Mouse (Mus musculus): ENCODE measurements around the gene Angel1. TPM values are rescaled to one million over a fixed set of nuclear protein-coding genes. Genes with fewer than 3 reads are reported as not detected.

Gene Angel1
- 1 to 10 TPM in 1 of 2 experiments, under 1 TPM in 1; 0.85 to 1.3 TPM for total RNA-seq (2023)

DNA sequence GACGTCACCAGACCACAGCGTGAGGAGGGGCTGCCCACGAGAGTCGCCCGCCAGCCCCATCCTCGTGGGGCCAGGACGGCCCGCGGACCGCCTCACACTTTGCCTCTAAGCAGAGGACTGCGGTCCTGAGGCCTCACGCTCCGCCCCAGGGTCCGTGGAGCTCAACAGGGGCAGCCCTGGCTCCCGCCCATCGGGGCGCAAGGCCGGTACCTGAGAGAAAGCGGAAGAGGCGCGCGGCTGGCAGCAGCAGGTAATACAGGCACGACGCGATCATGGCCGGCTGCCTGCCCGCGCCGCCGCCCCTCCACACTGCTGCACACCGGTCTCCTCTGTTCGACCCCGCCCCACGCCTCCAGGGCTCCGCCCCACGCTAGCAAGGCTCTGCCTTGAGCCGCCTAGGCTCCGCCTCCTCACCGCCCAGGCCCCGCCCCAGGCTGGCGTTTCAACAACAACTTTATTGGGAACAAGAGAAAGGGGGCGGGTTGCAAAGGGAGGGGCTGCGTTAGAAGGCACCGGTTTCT lies at the start of gene Angel1:
TSS of gene Angel1 (minus strand) at position 341 of the 521 bp plus-strand sequence.

DNA sequence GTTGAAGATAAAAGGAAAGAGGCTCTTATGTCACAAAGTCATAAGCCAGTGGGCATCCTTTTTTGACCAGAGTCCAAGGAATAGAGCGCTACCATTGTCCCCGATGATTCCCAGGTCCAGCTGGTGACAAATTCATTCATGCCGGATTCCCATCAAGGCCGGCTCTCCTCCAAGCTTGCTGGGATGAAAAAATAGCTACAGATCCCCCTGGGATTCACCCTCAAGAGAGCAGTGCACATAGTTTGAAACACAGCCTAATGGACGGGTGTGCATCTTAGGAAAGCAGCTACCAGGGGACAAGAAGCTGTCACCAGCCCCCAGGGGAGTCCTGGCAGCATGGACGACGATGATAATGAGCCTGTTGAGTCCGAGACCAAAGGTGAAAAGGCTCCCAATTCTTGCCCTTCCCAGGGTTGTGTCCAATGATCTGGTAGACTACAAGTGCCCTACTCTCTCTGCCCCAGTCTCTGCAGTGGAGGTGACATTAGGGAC lies 8.1 kb upstream of the Angel1 start, which contains the start of gene Lrrc74a:
TSS of gene Lrrc74a (plus strand) at position 51 of the 492 bp plus-strand sequence.

DNA sequence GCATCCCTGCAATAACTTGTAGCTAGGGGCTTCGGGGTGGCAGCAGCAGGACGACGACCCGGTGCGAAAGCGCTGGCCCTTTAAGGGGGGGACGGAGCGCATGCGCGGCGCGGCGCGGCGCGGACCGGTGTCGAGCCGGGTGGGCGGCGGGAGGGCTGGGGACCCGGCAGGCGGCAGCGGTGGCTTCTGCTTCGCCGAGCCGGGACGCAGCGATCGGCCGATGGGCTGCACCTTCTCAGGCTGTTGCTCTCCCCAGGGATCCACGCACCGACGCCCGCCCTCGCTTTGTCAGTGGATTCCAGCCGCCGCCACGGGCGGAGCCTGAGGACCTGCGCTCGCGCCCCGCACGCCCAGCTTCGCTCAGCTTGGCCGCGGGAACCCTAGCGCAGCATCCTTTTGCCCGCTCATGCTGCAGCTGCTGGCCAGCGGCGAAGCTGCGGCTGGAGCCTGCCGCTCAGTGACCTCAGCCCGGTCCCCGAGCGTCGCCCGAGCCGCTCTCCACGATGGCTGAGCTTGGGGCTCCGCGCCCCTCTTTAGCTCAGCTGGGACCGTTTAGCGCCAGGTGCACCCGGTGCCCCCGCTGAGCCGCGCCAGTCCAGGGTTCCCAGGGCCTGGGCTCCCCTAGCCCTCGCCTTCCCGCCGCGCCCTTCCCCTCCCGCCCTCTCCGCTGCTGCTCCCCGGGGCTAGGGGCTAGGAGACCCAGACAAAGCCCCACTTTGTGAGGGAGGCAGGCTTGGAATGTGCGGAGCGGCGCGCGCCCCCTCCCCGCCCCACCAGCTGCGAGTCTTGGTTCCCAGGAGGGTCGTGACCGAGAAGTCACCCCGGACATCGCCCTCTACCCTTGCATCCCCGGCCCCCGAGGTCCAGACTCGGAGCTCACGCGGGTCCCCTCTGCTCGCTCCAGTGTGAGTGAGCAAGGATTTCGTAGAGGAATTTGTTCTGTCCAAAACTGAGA lies 47.4 kb downstream of the Angel1 start, which contains the start of gene Vash1:
TSS of gene Vash1 (plus strand) at position 110 of the 955 bp plus-strand sequence.

Other genes with a start within 250 kb of the Angel1 start
- gene Vash1, start 47.8 kb downstream of the Angel1 start, total RNA-seq (2023): under 1 TPM in 1 of 2 experiments, not detected in 1; 0.22 TPM
- gene Lrrc74a, start 7.9 kb upstream of the Angel1 start, total RNA-seq (2023): not detected
- 1 to 10 TPM; 3.2 to 3.7 TPM for gene Irf2bpl, start 158.3 kb upstream of the Angel1 start, total RNA-seq (2023)
- 1 to 10 TPM; 6.5 to 7.5 TPM for gene Cipc, start 220.6 kb upstream of the Angel1 start, total RNA-seq (2023)

Data from neutrophil, adult 83 days (primary cell).